Mouse (Mus musculus) thymus, postnatal 4 days (tissue): ENCODE data around the gene Nktr.
A peak's percentile ranks its signal among the peaks of the same experiment; 100 is the strongest.

Experiments used
- DNase-seq: peaks from one replicate; pipeline ENCODE4 v3.0.0; 2021

The Nktr gene

DNA sequence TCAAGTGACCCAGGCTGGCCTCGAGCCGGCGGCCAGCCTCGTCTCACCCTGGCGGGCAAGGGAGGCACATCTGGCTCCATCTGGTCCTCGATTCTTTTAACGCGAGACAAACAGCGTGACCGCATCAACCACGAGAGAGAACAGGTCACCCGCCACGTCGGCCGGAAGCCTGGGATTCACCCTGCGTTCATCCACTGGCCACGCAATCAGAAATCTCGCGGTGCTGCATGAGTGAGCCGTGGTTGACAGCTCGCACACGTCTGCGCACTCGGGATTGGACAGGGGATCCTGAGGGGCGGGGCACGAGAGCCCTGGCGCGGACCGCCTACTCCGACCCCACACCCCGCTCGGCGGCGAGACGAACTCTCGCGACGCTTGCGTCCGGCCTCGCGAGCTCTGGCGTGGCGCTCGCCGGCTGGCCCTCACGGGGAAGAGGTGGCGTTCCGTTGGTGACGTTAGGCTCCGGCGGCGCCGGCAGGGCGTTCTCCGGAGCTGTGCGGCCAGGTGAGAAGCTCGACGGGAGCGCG lies at the start of gene Nktr:
Gene Nktr (plus strand): TSS at position 378 of the 527 bp plus-strand sequence.
- peak; percentile 98 for DNase-seq

DNA sequence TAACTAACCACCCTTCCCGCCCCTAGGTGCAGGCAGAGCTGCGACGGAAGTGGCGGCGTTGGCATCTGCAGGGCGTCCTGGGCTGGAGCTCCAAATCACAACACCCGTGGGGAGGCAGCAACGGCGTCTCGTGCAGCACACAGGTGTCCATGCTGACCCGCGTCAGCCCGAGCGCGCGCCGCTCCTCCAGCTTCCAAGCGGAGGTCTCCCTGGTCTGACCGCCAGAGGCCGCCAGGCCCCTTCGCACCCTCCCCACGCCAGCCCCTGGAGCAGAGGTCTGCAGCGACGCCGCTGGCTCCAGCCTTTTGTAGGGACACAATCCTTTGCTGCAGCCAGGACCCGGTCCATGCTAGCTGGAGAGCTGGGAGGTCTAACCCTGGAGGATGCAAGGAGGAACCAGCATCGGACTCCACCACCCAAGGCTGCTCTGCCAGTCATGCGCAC lies 49.6 kb upstream of the Nktr start:
- peak; percentile 84 for DNase-seq

GRCm38 (mm10) chr9:121671300-121671699 lies 47.7 kb upstream of the Nktr start:
- DNase-seq: peak; percentile 49

GRCm38 (mm10) chr9:121672311-121672710 lies 46.7 kb upstream of the Nktr start:
- DNase-seq: no peak

DNA sequence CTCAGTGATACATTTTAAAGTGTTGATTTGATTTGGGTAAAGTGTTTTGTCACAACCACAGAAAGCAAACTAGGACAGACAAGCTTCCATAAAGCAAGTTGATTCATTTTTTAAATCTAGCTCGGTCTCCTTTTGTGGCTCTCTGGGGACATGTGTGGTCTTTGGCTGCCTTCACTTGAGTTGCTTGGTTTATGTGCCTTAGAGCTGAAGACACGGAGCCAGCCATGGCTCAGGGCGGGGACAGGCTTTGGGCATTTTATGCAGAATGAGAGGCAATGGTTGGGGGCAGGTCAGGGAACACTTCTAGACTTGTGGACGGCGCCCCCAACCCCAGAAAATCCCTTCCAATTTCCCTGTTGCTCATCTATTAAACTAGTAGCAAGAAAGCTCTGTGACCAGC lies 45.3 kb upstream of the Nktr start:
- peak; percentile 34 for DNase-seq

- peak; percentile 66 for DNase-seq
These were observed 44.0 kb upstream of the Nktr start for GRCm38 (mm10) chr9:121675011-121675410.

- peak; percentile 41 for DNase-seq
These were observed 43.4 kb upstream of the Nktr start for GRCm38 (mm10) chr9:121675556-121675955.

DNA sequence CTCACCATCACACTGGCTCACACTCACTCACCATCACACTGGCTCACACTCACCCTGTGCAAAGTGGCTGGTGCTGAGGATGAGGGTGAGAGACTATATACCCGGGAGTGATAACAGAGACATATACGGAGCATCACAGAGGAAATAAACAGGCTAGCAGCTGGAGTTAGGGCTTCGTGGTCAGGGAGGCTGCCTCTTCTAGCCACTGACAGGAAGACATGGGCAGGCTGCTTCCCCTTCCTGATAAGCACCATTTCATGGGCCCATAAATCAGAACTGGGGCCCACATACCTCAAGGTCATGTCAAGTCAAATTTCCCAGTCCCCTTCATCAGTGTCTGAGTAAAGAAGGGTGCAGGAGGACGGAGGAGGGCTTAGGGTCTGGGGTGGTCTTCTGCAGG lies 41.9 kb upstream of the Nktr start:
- no peak for DNase-seq

GRCm38 (mm10) chr9:121677476-121677875 lies 41.5 kb upstream of the Nktr start:
- DNase-seq: no peak

GRCm38 (mm10) chr9:121679549-121679948 lies 39.4 kb upstream of the Nktr start:
- peak; percentile 81 for DNase-seq

- no peak for DNase-seq
These were observed 37.8 kb upstream of the Nktr start for GRCm38 (mm10) chr9:121681191-121681590.

- DNase-seq: peak; percentile 68
These were observed 36.8 kb upstream of the Nktr start for GRCm38 (mm10) chr9:121682037-121682680.

DNA sequence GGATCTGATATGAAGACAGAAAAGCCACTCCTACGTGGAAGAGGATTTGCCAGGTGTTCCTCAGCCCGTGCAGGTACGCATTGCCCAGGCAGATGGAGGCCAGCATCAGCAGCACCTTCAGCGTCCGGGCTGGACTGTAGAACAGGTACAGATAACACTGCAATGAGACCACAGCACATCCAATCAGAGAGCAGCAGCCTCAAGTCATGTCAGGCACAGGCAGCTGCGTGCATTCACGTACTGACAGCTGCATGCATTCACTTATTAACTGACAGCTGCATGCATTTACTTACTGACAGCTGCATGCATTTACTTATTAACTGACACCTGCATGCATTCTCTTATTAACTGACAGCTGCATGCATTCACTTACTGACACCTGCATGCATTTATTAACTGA lies 34.3 kb upstream of the Nktr start:
- DNase-seq: no peak

DNA sequence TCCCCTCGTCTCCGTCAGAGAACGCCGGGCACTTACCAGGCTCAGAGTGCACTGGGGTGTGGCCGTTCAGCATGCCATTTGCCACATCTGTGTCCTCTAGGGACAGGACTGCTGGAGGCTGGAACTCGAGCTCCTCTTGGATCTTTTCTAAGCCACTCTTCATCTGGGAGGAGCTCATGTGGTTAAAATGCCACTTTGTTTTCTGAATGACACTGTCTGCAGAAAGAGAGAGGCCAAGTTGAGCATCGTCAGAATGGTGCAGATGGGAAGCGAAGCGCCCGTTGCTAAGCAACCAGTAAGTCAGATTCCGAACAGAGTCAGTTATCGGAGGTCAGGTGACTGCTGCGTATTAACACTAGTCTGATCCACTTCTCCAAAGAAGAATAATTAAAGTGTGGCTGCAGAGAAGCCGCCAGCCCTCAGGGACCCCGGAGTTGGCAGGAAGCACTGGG lies 28.7 kb upstream of the Nktr start:
- DNase-seq: no peak

DNA sequence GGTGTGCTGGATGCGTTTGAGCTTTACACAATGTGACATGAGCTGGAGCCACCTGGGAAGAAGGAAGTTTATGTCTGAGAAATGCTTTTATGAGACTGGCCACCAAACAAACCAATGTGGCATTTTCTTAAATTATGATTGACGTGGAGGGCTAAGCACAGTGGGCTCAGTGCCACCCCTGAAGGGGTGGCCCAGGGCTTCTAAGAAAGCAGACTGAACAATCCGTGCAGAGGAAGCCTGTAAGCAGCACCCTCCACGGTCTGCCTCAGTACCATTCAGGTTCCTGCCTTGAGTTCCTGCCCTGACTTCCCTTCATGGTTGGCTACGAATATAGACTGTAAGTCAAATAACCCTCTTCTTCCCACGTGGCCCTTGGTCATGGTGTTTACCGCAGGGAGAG lies 28.2 kb upstream of the Nktr start:
- no peak for DNase-seq

GRCm38 (mm10) chr9:121694736-121695135 lies 24.2 kb upstream of the Nktr start:
- DNase-seq: no peak

- no peak for DNase-seq
These were observed 22.3 kb upstream of the Nktr start for GRCm38 (mm10) chr9:121696626-121697025.

GRCm38 (mm10) chr9:121697150-121698049 lies 21.6 kb upstream of the Nktr start:
- DNase-seq: peak; percentile 84

DNA sequence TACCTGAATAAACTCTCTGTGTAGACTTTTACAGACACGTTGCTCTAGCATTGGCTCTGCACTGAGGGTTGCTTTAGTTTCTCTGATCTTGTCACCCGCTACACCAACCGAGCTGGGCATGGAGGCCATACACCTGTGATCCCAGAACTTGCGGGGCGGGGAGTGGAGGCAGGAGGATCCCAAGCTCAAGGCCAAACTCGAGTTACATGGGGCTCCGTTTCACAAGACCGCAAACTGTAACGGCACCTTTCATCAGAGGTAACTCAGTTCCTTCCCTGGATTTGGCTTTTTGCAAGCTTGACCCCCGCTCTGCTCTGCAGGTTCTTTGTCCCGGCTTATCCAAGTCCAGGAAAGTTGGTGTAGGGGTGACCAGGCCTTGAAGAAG lies 14.7 kb upstream of the Nktr start:
- DNase-seq: peak; percentile 49

DNA sequence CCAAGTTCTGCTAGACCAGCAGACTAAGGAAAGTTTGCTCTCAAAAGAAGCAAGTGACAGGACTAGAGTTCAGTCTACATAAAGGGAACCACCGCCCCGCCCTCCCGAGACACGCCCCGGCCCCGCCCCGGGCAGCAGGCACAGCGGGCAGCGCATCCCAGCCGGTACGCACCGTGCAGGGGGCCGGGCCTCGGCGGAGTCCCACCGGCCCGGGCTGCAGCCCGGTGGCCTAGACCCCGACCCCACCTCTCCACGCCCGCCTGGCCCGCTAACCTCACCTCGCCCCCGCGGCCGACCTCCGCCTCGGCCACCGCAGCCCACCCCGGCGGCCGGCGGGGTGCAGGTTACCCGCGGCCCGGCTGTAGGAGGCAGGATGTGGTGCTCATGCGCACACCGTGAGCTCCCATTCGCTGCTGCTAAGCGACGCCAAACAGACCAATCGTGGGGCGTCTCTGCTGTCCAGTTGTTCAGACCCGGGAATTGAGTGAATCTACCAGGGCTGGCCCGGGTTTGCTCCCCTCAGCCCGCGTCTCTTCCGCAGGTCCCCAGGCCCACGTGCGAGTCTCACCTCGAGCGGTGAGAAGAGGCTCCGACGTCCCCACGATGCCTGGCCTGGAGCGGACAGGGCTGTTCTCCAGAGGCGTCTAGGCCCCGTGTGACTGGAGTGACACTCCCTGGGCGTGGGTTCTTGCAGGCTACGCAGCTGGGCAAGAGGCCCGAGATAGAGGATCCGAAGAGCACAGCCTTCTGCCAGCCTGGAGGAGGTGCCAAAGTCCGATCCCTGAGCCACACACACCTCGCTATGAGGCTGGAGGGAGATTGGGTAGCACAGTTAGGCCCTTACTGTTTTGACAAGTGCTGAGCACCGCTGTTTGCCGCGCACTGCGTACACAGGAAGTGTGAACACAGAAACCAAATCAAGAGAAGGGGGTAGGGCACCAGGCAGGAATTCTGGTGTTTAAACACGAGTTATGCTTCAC lies 14.0 kb upstream of the Nktr start, which contains the start of gene Sec22c:
Gene Sec22c (minus strand): TSS at position 845 of the 980 bp plus-strand sequence.
- peak; percentile 94 for DNase-seq

DNA sequence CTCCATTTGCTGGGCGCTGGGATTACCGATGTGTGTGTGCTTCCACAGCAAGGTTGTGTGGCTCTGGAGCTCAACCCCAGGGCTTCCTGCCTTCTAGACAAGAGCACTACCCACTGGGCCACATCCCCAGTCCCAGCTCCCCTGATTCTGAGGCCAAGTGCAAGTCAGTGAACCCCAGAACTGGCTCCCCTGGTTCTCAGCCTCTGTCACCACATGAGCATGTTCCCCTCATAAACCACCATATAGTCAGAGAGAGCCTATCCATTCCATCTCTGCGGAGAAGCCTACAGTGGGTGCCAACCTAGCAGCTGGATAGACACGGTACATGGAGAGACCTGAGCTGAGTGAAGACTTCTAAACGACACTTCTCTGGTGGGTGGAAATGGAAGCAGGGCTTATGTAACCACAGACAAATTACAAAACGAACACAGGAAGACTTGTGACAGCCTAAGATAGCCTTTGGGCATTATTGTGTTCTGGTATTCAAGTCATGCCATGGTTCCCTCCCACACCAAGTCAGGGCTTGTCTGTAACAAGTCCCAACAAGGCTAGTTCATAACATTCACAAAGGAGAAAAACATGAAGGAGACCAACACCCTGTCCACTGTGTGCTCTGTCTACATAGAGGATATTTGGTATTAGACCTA lies 12.8 kb upstream of the Nktr start:
- DNase-seq: no peak

GRCm38 (mm10) chr9:121707801-121708200 lies 11.2 kb upstream of the Nktr start:
- no peak for DNase-seq
